Mouse (Mus musculus) testis, adult 2 months (tissue): Measurements from ENCODE around the gene Gpc6. TPM values are rescaled to one million over a fixed set of nuclear protein-coding genes. Genes with fewer than 3 reads are reported as not detected.

ENCODE experiments used
- H3K27ac ChIP-seq: fragments of 200-500 bp; 2 replicates; pipeline ENCODE4 v1.5.1; 2012; ENCODE audit warnings: low read depth, low read length; ENCODE audit not compliant: control insufficient read depth, insufficient read depth
- H3K27me3 ChIP-seq: fragments of 200-500 bp; 2 replicates; pipeline ENCODE4 v1.6.1; 2012; ENCODE audit warnings: mild to moderate bottlenecking, low read length, moderate library complexity; ENCODE audit not compliant: control insufficient read depth, insufficient read depth
- H3K36me3 ChIP-seq: fragments of 200-500 bp; 2 replicates; pipeline ENCODE4 v1.6.1; 2012; ENCODE audit warnings: mild to moderate bottlenecking, low read length; ENCODE audit not compliant: control insufficient read depth, insufficient read depth
- H3K4me1 ChIP-seq: fragments of 200-500 bp; 2 replicates; pipeline ENCODE4 v1.6.1; 2012; ENCODE audit warnings: low read length; ENCODE audit not compliant: control insufficient read depth, insufficient read depth
- H3K4me3 ChIP-seq: fragments of 200-500 bp; 2 replicates; pipeline ENCODE4 v1.5.1; 2012; ENCODE audit warnings: low read depth, mild to moderate bottlenecking, low read length, moderate library complexity, mixed read lengths; ENCODE audit not compliant: control insufficient read depth
- CTCF ChIP-seq: fragments of 200-500 bp; IDR thresholded peaks from 2 replicates; pipeline ENCODE4 v1.5.1; 2012; ENCODE audit warnings: low read depth, mild to moderate bottlenecking, inconsistent platforms, low read length, moderate library complexity; ENCODE audit not compliant: control insufficient read depth, insufficient read depth, insufficient replicate concordance
- POLR2A ChIP-seq: fragments of 200-500 bp; IDR thresholded peaks from 2 replicates; pipeline ENCODE4 v1.6.1; 2012; ENCODE audit warnings: low read depth, mild to moderate bottlenecking, inconsistent platforms, low read length, moderate library complexity; ENCODE audit not compliant: control insufficient read depth
- polyA plus RNA-seq: library from polyadenylated mRNA; depleted of rRNA; stranded (reverse); fragments of >200 nt; gene quantifications from 2 replicates; pipeline ENCODE4 v1.2.3, GENCODE M21; 2012

The Gpc6 gene
- polyA plus RNA-seq, 1 experiment = 0.35 TPM

DNA sequence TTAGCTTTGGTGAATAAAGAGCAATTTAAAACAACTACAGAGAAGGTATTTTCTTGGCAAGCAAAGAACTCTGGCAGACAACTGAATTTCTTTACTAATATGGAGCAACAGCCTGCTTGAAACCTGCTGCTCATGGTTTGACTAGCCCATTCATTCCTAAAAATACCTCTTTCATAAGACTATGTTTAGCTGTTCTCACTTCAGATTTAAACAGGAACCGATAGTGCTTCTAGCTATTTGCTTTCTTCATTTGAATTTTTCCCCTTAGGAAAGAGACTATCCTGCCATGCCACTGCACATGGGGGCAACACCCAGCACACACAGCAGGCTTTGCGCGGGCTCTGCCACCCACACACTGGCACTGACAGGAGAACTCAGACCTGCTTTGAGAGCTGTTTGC, 888.4 kb downstream of the Gpc6 start:
- Histone ChIP-seq H3K36me3 (no peaks in the 10 kb centered on the region), H3K27ac (no peak overlapping the region), H3K4me3 (no peak overlapping the region), H3K27me3 (no peaks in the 10 kb centered on the region), H3K4me1 (no peaks in the 10 kb centered on the region)
- TF ChIP-seq CTCF = no peak
- TF ChIP-seq POLR2A = no peak

DNA sequence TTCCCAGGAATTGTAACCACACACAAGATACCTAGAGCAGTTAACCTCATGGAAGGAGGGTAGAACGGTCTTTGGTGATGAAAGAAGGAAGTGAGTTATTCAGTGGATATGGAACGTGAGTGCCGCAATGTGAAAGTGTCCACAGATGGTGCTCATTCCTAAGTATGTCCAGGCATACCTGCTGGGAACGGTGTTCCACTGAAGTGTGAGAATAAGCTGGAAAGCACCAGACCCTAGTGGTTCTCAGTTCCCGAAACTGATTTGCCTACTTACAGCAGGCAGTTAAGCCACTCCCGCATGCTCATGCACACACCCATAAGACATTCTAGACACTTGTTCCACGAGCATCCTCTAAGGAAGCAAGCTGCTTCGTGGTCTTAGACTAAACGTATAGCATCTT, 890.9 kb downstream of the Gpc6 start:
- Histone ChIP-seq H3K4me1 (no peaks in the 10 kb centered on the region), H3K4me3 (no peak overlapping the region), H3K36me3 (no peaks in the 10 kb centered on the region), H3K27ac (no peak overlapping the region), H3K27me3 (no peaks in the 10 kb centered on the region)
- TF ChIP-seq CTCF = no peak
- TF ChIP-seq POLR2A = no peak

DNA sequence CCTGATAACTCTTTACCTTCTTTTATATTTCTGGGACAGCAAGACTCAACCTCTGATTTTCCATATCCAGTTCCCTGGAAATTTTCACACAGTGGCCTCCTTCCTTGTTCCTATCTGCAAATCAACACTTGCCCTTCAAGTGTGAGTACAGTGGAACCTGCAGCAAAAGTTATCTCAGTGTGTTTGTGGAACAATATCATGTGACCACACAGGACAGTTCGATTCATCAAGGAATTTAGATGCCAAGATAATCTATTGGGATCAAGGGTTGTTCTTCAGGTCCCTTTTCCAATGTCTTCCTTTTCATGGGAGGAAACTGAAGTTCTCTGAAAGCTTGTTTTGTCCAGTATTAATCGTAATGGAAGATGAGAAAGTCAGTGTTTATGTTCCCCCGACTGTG, 891.6 kb downstream of the Gpc6 start:
- TF ChIP-seq CTCF (no peak), POLR2A (no peak)
- no peaks in the 10 kb centered on the region for H3K27me3 ChIP-seq
- H3K4me1 ChIP-seq = no peaks in the 10 kb centered on the region
- H3K36me3 ChIP-seq = no peaks in the 10 kb centered on the region
- H3K27ac ChIP-seq = no peak overlapping the region
- no peak overlapping the region for H3K4me3 ChIP-seq

DNA sequence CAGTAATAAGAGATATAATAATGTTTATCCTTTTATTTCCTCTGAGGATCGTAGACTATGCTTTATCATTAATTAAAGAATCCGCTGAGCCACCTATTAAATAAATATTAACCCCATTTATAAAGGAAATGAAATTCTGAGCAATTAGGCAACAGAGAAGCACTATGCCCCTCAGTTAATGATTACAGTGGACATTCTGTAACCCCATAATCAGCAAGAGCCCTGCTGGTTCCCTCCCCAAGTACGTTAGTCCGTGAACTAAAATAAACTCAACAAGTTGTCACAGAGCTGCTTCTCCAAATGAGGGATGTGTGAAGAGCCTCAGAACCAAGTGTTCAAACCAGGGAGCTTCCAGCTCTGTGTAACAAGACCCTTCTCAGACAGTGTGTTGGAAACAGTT, 892.1 kb downstream of the Gpc6 start:
- Histone ChIP-seq H3K36me3 (no peaks in the 10 kb centered on the region), H3K4me3 (no peak overlapping the region), H3K27me3 (no peaks in the 10 kb centered on the region), H3K4me1 (no peaks in the 10 kb centered on the region), H3K27ac (no peak overlapping the region)
- TF ChIP-seq CTCF = no peak
- no peak for TF ChIP-seq POLR2A

DNA sequence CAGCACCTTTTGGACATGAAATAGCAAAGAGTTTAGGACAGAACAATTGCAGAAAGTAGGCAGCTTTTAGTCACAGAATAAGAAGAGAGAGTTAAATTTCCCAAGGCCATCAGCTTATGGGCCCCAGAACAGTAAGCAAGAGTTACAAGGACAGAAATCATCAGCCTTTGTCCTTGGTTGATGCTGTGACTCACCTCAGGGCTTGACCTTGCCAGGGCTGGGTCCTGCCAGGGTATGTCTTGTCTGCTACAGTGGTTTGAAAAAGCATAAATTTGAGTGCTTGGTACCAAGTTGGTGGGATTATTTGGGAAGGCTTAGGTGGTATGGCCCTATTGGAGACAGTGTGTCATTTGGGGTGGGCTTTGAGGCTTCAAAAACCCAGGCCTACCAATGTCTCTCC, 899.4 kb downstream of the Gpc6 start:
- TF ChIP-seq CTCF (no peak), POLR2A (no peak)
- Histone ChIP-seq H3K4me3 (no peak overlapping the region), H3K36me3 (no peaks in the 10 kb centered on the region), H3K27me3 (no peaks in the 10 kb centered on the region), H3K4me1 (no peaks in the 10 kb centered on the region), H3K27ac (no peak overlapping the region)

DNA sequence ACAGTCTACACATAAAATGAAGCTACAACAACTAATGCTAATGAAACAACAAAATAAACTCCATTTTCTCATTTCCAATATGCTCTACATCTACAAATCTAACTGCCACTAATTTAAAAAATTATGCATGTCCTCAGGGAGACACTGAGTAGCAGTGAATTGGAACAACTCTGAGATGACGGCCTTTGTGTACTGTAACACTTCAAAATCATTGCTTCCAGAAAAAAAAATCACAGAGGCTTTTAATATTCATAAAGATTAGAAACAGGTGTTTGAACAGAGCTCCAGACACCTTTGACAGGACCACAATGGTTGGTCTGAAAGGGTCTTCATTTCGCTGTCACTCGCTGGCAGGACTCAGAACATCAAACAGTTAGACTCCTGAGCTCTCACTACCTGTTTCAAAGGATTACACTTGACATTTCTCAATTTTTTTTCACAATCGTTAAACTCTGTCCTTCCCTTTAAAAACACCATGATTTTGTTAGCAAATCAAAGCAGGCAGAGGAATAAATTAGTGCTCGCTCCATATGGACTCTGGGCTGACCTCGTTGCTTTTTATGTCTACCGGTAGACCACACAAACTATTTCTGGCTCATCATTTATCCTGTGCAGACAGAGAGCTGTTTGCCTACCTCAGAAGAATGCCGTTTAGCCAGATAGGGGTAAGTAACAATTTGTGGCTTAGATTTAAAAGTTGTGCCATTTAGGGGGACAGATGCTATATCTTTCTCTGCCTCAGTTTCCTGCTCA, 901.4 kb downstream of the Gpc6 start:
- Histone ChIP-seq H3K4me1 (no peaks in the 10 kb centered on the region), H3K27ac (no peak overlapping the region), H3K36me3 (no peaks in the 10 kb centered on the region), H3K27me3 (no peaks in the 10 kb centered on the region), H3K4me3 (no peak overlapping the region)
- TF ChIP-seq POLR2A (no peak), CTCF (no peak)

DNA sequence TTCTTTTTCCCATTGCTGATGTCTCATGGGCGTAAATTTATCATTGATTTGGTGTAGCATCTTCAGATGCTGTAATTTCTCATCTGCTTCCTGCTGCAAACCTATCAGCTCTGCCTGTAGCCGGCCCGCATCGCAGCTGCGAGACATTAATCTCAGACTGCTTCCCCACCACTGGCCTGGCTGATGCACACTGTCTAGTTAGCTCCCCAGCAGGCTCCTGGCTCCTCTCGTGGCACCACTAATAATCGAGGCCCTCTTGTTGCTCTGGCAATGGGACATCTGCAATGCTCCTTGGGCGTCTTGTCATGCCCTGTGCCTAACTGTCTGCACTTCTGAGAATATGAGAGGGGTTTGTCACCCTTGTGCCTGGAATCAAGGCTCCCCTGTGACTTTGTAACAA, 906.2 kb downstream of the Gpc6 start:
- TF ChIP-seq CTCF (no peak), POLR2A (no peak)

More for the DNA sequence above, 906.2 kb downstream of the Gpc6 start:
- Histone ChIP-seq H3K27ac (no peak overlapping the region), H3K4me1 (no peaks in the 10 kb centered on the region), H3K36me3 (no peaks in the 10 kb centered on the region), H3K4me3 (no peak overlapping the region), H3K27me3 (no peaks in the 10 kb centered on the region)
